Mouse (Mus musculus) layer of hippocampus, adult 9-10 months (tissue): Measurements from ENCODE around the gene Fam228a.
"Not testable (repeated sequence)": the region's sequence is repeated elsewhere in the genome, so short reads cannot be mapped to it uniquely, and the experiment has no call there.

ENCODE experiments used
- DNase-seq: peaks from one replicate; pipeline ENCODE4 v3.0.0; 2022; ENCODE audit warnings: low spot score

Gene Fam228a

DNA sequence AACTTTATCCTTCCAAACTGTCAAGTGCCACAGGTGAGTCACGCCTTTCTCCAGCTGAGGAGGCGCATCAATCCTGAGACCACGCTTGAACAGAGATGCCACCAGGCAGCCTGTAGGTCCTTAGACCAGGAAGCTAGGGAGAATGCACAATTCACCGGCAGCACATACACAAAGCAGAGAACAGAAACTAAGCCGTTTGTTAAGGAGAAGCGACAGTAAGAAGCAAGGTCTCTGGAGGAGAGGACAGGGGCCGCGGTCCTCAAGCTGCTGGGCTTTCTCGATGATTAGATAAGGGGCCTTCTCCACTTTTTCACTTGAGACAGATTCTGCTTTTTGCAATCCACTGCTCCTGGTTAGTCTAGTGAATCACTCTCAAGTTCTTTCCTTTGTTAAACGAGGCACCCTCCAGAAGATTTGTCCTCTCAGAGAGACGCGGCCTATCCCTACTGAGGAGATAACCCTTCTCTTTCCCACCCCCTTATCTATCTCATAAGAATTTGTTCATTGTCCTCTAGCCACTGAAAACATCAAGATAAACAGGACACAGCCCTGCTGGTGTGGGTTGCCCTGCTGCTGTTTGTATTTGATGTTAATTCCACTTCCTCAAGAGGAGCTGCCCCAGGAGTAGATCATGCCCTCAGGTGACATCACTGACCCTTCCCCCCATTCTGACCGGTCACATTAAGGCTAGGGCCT is 19.0 kb downstream of the Fam228a start:
- no peak for DNase-seq

DNA sequence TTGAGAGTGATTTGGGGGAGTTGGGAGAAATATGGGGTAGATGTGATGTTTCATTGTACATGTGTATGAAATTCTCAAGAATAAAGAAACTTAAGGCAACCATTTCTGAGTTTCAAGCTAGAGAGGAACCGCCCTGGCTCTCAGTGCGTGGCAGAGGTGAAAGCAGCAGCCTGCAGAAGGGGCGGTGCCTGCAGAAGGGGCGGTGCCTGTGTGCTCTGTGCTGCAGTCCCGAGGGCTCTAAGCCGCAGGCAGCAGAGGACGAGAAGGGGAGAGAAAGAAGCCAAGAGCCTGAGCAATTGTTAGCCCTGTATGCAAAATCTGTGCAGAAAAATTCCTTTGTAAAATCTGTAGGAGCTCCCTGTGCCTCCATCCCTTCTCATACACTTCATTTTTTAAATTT is 20.8 kb downstream of the Fam228a start:
- no peak for DNase-seq

DNA sequence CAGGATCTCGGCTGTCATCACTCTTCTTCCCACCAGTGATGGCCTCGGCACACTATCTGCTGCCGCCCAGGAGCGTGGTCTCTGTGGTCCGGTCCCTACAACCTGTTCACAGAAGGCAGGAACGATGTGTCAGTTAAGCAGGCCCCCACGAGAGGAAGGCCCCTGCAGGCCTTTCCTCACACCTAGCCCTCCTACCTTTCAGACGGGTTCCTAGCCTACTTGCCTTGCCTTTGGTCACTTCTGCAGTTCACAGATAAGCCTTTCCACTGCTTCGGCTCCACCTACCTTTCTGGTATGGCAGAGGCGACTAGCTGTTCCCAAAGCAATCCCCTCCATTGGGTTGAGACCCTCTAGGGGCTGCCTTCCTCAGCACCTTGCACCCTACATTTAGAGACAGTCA is 22.6 kb downstream of the Fam228a start:
- no peak for DNase-seq

DNA sequence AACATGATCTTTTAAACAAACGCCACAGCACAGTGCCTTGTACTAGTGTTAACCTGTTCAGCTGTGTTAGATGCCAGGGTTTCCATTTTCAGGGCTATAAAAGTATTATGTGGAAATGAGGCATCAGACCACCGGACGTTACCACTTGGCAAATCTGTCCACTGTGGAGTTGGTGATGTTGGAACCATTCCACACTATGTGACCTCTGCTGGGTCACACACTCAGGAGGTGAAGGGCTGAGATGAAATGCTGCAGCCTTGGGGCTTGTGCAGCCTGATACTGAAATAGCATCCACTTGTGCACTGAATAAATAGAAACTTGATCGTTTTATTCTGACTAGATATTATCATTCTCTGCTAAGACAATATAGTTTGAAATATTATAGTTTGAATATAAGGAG is 24.9 kb downstream of the Fam228a start:
- DNase-seq: no peak

DNA sequence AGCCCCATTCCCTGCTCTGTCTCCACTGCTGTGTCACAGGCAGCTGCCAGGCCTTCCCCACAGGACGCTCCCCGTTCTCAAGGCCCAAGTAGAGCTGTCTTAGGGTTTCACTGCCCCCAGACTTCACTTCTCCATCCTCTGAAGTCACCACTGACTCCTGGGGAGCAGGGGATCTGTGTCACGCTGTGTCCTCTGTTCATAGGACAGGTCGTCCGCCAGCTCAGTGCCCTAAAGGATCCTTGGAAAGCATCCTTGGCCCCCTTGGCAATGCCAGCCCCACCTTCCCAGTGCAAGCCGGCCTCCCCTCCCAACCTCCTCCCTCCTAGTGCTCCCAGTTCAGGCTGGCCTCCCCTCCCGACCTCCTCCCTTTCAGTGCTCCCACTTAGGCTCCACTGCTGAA is 28.3 kb downstream of the Fam228a start:
- DNase-seq: no peak

DNA sequence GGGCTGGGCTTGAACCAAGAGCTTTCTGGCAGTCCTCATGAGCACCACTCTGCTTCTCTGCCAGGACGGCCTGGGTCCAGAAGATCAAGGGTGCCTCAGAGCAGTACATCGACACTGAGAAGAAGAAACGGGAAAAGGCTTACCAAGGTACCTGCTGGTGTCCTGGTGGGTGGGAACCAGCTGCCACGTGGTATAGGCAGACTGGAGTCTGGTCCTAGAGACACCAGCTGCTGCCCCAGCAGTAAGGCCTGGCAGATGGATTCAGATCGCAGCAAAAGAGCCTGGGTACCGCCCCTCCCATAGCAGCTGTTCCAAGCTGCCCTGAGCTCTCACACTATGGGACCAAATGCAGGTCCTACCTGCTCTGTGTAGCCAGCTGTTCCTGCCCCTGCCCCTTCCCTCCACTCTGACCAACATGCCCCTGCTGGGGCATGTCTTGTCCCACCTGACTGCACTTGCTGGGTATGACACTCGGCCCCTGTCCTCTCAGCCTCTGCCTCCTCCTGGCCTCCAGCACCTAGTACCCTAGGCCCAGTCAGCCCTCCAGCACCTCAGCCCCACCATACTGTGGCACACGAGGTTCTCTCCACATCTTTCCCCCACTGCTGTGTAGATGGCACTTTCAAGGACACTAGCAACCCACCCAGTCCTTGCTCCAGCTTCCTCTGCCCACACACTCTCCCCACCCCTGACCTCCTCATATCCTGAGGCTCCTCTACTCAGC is 29.2 kb downstream of the Fam228a start:
- no peak for DNase-seq

DNA sequence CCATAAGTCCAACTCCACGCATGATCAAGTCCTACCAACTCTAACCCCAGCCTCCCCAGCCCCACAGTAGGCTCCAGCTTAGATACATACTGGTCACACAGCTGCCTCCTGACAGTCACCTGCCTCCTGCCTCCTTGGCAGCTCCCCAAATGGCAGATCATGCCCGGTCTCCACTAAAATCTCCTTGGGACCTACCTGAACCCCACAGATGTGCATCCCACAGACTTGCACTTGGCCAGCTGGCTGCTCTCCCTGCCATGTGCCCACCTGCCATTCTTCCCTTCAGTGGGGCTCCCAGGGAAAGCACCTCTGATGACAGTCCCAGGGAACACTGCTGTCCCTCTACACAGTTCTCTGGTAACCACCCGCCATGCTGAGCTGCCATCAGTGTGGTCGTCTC is 29.9 kb downstream of the Fam228a start:
- DNase-seq: no peak

DNA sequence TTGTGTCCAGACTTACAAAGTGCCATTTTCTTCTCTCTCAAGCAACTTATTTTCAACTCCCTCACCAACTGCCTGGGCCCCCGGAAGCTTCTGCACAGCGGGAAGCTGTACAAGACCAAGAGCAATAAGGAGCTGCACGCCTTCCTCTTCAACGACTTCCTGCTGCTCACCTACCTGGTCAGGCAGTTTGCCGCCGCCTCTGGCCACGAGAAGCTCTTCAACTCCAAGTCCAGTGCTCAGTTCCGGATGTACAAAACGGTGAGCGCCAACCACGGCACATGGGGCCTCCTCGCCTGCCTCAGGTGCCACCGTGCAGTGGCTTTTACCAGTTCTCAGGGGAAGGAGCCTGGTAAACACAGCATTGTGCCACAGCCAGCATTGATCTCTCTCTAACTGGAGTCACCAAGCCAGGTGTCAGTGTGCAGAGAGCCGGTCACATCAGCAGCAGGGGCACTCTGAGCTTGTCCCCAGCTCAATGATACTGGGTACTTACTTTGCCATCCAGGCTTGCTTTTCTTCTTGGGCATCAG is 30.7 kb downstream of the Fam228a start:
- no peak for DNase-seq

DNA sequence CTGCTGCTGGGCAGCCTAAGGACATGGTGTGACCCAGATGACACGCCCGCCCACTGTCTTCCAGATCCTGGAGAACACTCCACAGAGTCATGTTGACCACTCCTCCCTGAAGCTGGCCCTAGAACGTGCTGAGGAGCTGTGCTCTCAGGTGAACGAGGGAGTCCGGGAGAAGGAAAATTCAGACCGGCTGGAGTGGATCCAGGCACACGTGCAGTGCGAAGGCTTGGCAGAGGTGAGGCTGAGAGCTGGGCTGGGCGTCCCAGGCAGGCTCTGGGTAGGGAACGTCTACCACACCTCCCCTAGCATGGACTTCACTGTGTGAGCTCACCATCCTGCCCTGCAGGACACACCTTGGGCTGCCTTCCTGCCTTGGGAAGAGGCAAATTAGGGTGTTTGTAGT is 31.3 kb downstream of the Fam228a start:
- DNase-seq: no peak

DNA sequence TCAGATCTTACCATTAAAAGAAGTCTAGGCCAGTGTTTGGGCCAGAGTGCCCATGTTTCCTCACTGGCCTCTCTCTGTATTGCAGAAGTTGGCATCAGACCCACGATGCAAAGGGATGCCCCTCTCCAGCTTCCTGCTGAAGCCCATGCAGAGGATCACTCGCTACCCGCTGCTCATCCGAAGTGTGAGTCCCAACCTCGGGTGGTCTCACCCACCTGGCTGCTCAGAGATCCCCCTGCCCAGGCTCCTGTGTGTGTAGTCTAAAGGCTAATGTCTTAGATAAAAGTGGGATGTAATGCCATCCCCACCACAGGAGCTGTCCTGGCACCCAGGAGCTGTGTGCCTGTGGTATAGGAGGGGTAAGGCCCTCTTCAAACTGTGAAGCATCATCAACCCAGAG is 32.1 kb downstream of the Fam228a start:
- DNase-seq: no peak

DNA sequence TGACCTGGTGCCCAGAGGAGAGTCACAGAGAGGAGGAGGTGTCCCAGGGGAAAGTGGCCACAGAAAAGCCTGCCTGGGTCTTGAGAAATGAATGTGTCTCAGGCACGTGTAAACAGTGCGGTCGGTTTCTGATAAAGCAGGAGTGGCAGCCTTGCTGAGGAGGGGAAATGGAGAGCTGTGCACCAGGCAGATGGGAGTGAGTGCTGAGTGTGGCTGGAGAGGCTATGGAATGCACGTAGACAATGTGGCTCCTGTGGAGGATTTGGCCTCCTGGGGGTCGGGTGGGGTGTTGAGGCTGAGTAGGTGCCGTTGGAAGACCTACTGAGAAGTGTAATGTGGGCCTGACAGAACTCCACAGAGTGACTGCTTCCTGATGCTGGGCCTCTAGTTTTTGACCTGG is 32.6 kb downstream of the Fam228a start:
- not testable (repeated sequence) for DNase-seq

DNA sequence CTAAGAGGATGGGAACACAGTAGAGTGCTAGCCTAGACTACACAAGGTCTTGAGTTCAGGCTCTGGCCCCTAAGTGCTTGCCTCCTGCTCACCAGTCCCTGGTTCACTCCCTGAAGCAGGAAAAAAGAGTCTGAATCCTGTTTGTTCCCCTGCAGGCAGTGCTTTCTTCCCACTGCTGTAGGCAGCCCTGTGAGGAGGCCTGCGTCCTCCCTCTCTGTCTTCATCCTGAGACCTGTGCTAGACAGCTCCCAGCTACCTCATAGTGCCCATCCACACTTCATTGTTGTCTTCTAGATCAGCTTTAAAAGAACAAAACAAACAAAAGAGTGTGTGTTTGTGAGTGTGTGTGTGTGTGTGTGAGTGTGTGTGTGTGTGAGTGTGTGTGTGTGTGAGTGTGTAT is 43.7 kb downstream of the Fam228a start:
- DNase-seq: no peak

DNA sequence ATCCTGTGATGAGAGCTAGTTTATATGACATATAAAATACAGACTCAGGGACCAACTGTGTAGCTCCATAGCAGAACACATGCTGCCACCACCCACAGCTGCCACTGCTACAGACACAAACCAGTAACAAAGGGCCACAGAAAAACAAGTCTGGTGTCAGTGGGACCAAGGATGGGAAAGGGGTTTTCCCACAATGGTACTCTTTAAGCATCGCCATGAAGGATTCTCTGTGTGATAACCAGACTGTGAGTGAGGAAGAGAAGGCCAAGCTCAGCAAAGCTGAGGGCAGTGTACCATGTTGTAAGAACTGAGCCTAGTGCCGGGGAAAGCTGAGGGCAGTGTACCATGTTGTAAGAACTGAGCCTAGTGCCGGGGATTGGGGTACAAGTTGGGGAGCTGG is 47.0 kb downstream of the Fam228a start:
- DNase-seq: no peak

DNA sequence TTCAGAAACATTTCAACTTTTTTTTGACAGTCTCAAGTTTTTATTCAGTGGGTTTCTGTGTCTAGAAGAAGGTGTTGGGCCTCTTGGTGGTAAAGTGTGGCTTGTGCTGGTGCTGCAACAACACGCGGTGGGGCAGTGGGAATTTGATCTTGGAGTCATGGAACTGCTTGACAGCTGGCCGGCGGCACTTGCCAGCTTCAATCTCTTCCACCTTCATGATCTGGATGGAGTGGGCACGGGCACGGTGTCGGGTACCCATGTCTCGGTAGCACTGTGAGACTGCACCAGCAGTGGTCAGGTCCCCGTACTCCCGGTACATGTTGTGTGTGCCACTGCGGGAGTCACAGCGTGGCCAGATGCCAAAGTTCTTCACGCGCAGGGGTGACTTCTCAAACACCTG is 48.9 kb downstream of the Fam228a start:
- no peak for DNase-seq

DNA sequence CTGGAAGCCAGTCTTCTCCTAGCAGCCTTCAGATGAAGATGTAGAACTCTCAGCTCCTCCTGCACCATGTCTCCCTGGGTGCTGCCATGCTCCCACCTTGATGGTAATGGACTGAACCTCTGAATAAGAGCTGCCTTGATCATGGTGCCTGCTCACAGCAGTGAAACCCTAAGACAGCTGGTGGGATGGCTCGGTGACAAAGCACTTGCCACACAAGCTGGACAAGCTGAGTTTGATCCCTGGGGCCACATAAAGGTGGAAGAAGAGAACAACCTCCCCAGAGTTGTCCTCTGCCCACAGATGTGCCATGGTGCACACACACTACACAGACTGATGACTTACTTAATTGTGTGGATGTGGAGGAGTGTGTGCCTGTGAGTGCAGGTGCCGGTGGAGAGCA is 49.8 kb downstream of the Fam228a start:
- no peak for DNase-seq

DNA sequence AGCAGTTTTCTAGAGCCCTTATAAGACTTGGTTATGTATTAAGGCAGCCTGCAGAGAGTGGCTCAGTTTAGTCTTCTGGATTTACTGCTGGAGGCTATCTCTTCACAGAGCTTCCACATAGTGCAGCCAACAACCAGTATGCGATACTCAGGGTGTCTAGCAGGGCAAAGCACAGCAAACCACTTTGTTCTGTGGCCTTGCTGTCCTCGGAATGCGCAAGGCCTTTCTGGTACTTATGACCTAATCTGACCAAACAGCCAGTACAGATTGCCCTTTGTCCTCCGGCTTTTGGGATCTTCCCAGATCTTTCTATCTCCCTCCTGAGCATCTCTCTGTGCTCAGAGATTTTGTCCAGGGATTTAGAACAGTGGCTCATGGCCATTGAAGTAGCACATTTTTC is 52.8 kb downstream of the Fam228a start:
- no peak for DNase-seq

DNA sequence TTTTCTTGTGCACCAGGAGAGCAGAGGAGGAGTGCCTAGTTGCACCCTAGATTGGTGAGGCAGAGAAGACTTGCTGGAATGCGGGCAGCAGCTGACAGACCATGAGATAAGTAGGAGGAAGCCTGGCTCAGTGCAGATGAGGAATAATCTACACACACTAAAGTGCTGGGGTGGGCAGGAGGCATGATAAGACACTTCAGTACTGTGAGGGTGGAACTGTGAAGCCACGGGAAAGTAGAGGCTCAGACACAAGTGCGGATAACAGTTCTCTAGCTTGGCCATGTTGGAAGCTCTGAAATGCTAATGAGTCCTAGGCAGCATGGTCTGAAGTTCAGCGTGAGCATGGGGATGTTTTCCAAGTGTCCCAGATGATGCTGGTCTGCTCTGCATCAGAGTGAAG is 58.3 kb downstream of the Fam228a start:
- DNase-seq: no peak

DNA sequence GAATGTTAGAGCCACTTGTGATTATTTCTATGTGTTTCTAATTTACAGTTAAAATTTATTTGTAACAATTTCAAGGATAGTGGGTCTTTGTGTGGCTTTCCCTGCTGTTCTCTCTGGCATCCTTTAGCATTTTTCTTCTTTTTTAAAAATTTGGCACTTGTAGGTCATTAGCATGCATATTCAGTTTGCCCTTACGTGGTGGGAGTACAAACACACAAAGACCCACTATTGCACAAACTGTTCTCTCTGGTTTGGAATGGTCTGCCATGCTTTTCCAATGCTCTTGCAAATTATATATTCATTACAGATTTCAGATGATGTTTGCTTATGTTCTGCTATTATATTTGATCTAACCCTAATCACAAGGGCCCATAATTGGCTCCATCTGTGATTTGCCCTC is 61.9 kb downstream of the Fam228a start:
- DNase-seq: no peak

DNA sequence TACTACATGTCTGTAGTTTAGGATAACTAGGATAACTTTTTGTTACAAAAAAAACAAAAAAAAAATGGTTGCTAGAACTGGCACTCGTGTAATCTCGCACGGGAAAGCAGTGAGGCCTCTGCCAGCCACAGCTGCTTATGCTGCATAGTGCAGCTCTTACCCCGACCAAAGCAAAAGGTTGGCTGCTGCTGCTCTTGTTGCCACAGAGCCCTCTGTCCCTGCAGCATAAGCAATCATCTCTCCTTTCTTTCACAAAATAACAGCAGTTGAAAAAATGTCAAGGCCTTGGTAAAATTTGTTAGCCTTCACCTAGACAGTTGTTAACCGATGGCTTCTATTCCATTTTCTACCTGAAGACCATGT is 72.6 kb downstream of the Fam228a start:
- no peak for DNase-seq

DNA sequence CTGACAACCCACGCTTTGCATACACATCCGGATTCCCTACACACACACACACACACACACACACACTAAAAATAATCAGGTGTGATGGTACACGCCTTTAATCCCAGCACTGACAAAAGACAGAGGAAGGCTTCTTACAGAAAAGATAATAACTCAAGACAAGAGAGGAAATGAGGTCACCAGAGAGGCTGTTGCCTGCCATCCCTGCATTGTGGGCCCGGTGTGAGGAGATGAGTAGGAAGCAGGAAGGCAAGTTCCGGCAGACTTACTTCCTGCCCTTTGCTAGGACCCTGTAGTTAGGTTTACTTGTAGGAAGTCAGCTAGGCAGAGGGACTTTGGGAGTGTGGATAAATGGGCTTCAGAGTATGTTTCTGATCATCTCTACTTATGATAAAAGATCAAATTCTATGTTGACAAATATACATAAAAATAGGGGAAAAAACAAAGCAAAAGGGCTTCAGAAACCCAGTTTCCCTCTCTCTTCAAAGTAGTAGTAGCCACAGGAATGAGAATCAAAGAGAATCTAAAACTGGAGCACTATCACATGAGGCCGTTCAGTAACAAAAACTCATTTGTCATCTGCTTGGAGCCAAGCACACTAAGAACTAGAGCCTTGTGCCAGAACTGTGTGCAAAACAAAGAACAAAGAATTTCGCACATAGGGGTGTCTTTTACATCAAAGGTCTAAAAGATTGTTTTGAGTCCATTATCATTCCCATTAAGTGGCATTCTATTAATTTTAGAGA is 73.1 kb downstream of the Fam228a start:
- DNase-seq: no peak
